Comparison of ENCODE assay signal across 9 mouse cellular contexts in the genomic region with DNA sequence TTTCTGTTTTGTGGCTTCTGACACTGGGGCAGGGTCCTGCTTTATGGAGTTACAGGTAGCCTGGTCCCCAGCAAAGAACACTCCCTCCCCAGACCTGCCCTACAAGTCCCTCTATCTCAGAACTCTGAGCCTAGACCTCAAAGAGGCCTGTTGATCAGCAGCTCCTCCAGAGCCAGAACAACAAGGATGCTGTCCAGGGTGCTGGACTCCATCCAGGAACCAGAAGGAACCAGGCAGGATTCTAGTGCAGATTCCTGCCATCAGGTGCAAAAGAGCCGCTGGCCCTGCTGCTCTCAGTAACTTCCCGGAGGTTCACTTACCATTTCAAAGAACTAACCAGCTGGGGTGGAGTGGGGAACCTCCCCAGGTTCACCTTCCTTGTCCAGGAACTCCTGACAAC.
DNase-seq lines count a peak whose midpoint lies in the region; ATAC-seq and TF ChIP-seq lines count a peak whose summit lies in the region.
"Had no signal": no experiment of that assay in that cellular context is flagged by ENCODE, and none has a peak within 500 bp of the region (broad histone marks: within the 10 kb centered on the region; RNA-seq: fewer than 3 reads in every experiment).

No protein-coding gene starts in this region.

- H3K9me3 ChIP-seq in liver, postnatal 0 days (ENCODE audit: low read length), result no peaks in the 10 kb centered on the region
- H3K9me3 ChIP-seq in liver, embryonic 12.5 days (replicated peaks), result no peaks in the 10 kb centered on the region
- H3K9me3 ChIP-seq in midbrain, embryonic 15.5 days, result no peaks in the 10 kb centered on the region
- H3K9me3 ChIP-seq: embryonic facial prominence, embryonic 13.5 days had no signal

- no peak for TF ChIP-seq CTCF in liver, postnatal 0 days (IDR thresholded peaks at IDR 0.05; ENCODE audit: low read depth)

- H3K27me3 ChIP-seq in liver, postnatal 0 days (ENCODE audit: insufficient read depth, low read length), result no peaks in the 10 kb centered on the region
- H3K27me3 ChIP-seq in liver, embryonic 12.5 days (replicated peaks), result no peaks in the 10 kb centered on the region
- no peaks in the 10 kb centered on the region for H3K27me3 ChIP-seq in midbrain, embryonic 15.5 days (replicated peaks)
- H3K27me3 ChIP-seq: embryonic facial prominence, embryonic 13.5 days had no signal

- 67% methylated on average over 2 of the region's 2 CpGs for WGBS in liver, postnatal 0 days (ENCODE audit: insufficient replicate concordance)
- 65% methylated on average over 2 of the region's 2 CpGs for WGBS in liver, embryonic 12.5 days (ENCODE audit: insufficient replicate concordance)
- WGBS in midbrain, embryonic 15.5 days, result 41% methylated on average over 2 of the region's 2 CpGs

- no peak overlapping the region for H3K27ac ChIP-seq in liver, postnatal 0 days (ENCODE audit: low read depth)
- H3K27ac ChIP-seq in liver, embryonic 12.5 days, result no peak overlapping the region
- H3K27ac ChIP-seq in midbrain, embryonic 15.5 days, result no peak overlapping the region
- H3K27ac ChIP-seq: embryonic facial prominence, embryonic 13.5 days had no signal

- H3K9ac ChIP-seq in liver, postnatal 0 days (replicated peaks), result no peak overlapping the region
- no peak overlapping the region for H3K9ac ChIP-seq in liver, embryonic 12.5 days
- no peak overlapping the region for H3K9ac ChIP-seq in midbrain, embryonic 15.5 days
- H3K9ac ChIP-seq: embryonic facial prominence, embryonic 13.5 days had no signal

- no peak overlapping the region for H3K4me3 ChIP-seq in liver, postnatal 0 days (ENCODE audit: low read depth, low read length)
- no peak overlapping the region for H3K4me3 ChIP-seq in liver, embryonic 12.5 days
- no peak overlapping the region for H3K4me3 ChIP-seq in midbrain, embryonic 15.5 days
- H3K4me3 ChIP-seq: embryonic facial prominence, embryonic 13.5 days had no signal

- H3K4me1 ChIP-seq in liver, postnatal 0 days (ENCODE audit: insufficient read depth), result peaks cover 5% of the 10 kb centered on the region; the same call in 1 of the 2 replicates
- peaks cover 28% of the 10 kb centered on the region for H3K4me1 ChIP-seq in liver, embryonic 12.5 days
- peaks cover 5% of the 10 kb centered on the region; the same call in 1 of the 2 replicates for H3K4me1 ChIP-seq in midbrain, embryonic 15.5 days

- H3K36me3 ChIP-seq in liver, postnatal 0 days (replicated peaks; ENCODE audit: insufficient read depth, low read length), result no peaks in the 10 kb centered on the region
- H3K36me3 ChIP-seq in liver, embryonic 12.5 days, result no peaks in the 10 kb centered on the region
- H3K36me3 ChIP-seq in midbrain, embryonic 15.5 days (replicated peaks), result no peaks in the 10 kb centered on the region
- H3K36me3 ChIP-seq: embryonic facial prominence, embryonic 13.5 days had no signal

- peak; percentile 56 for DNase-seq in adrenal gland, postnatal 10 days
- DNase-seq in adrenal gland, adult 2 months, result no peak
- DNase-seq in liver, postnatal 0 days, result peak; percentile 30
- peak; percentile 74 to 81 for DNase-seq in cerebellum, postnatal 25 days
- peak; percentile 42 for DNase-seq in ovary, postnatal 14 days (ENCODE audit: low spot score)
- no peak for DNase-seq in right cerebral cortex, postnatal 10 days (ENCODE audit: low spot score in 2 of 2)

- no peak for ATAC-seq in liver, postnatal 0 days
- ATAC-seq in liver, embryonic 12.5 days, result no peak
- no peak for ATAC-seq in midbrain, embryonic 15.5 days (replicated peaks)

- H3K4me2 ChIP-seq in liver, postnatal 0 days (ENCODE audit: low read depth, low read length), result no peak overlapping the region
- H3K4me2 ChIP-seq in liver, embryonic 12.5 days, result no peak overlapping the region
- no peak overlapping the region for H3K4me2 ChIP-seq in midbrain, embryonic 15.5 days
- H3K4me2 ChIP-seq: embryonic facial prominence, embryonic 13.5 days had no signal

- TF ChIP-seq EP300 in liver, postnatal 0 days (IDR thresholded peaks at IDR 0.05; ENCODE audit: low read depth), result no peak

Comparison
In these comparisons a context has a peak if more than half of its experiments do, and no peak if none do; other contexts are left out.
1. DNase-seq: peak in adrenal gland, postnatal 10 days (single experiment), liver, postnatal 0 days (single experiment), cerebellum, postnatal 25 days (2 of 2) and ovary, postnatal 14 days (single experiment); none in adrenal gland, adult 2 months (single experiment) and right cerebral cortex, postnatal 10 days (0 of 2).